Mouse (Mus musculus) ovary, adult 2 months (tissue): ENCODE data around the gene Azgp1. TPM values are rescaled to one million over a fixed set of nuclear protein-coding genes. Genes with fewer than 3 reads are reported as not detected.

Experiments used
- polyA plus RNA-seq: library from polyadenylated mRNA; depleted of rRNA; stranded (reverse); fragments of >200 nt; gene quantifications from 2 replicates; pipeline ENCODE4 v1.2.3, GENCODE M21; 2012; rRNA removed

The Azgp1 gene
- 0.31 and 0.41 TPM in 2 replicates for polyA plus RNA-seq

DNA sequence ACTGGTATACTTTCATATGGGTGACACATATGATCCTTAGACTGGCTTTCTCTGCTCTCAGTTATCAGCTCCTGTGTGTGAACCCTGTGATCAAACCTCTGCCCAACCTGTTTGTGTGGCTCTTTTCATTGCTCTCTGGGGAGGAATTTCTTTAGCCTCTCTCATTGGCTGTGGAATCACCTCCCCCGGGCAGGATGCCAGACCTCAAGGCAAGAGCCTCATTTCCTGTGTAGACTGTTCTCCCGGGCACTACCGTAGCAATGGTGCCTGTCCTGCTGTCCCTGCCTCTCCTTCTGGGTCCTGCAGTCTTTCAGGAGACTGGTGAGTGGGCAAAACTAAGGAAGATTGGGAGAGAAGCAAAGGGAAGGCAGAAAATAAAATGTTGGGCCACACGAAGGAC, at the start of gene Azgp1:
Azgp1 (plus strand) TSS at position 221 of the 400 bp plus-strand sequence.

DNA sequence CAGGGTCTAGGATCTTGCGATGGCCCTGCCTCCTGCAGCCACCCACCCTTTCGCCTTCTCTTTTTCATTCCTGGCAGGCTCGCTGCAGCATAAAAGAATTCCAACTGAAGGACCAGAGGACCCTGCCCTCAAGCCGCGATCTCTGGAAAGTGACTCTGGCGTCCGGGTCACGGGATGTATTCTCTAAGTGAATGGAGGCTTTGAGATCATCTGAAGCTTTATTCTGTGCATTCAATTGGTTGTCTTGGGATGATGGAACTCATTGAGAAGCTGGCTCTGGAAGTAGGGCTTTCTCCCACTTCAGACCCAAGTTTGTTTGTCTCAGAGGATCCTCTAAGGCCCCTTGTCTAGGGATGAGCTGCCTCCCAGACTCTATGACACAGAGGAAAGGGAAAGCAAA, 18.4 kb upstream of the Azgp1 start, which contains the start of gene Gjc3:
Gjc3 (minus strand) TSS at position 154 of the 400 bp plus-strand sequence.

GRCm38 (mm10) chr5:138020961-138021479, 39.7 kb downstream of the Azgp1 start, which contains the start of the genes Smok3a and Smok3b:
Gene Smok3a (plus strand): TSS chr5:138021261.
Gene Smok3b (plus strand): TSS chr5:138021429.

Other genes starting within 250 kb of the Azgp1 start
- gene Nyap1, start 239.9 kb upstream of the Azgp1 start, polyA plus RNA-seq, result 10.9 and 13.2 TPM in 2 replicates
- 135 and 151 TPM in 2 replicates for gene Tsc22d4, start 235.8 kb upstream of the Azgp1 start, polyA plus RNA-seq
- gene Ppp1r35, start 202.7 kb upstream of the Azgp1 start, polyA plus RNA-seq, result 70.6 and 89.1 TPM in 2 replicates
- 42.4 and 45.4 TPM in 2 replicates for gene Mepce, start 193.9 kb upstream of the Azgp1 start, polyA plus RNA-seq
- 1.00 and 1.0 TPM in 2 replicates for gene Zcwpw1, start 193.7 kb upstream of the Azgp1 start, polyA plus RNA-seq
- 0.71 and 1.1 TPM in 2 replicates for gene Pilra, start 145.2 kb upstream of the Azgp1 start, polyA plus RNA-seq
- gene Pilrb1, start 123.4 kb upstream of the Azgp1 start, polyA plus RNA-seq, result 2.1 and 3.6 TPM in 2 replicates
- 2.1 and 2.2 TPM in 2 replicates for gene Pilrb2, start 109.7 kb upstream of the Azgp1 start, polyA plus RNA-seq
- 0.05 TPM in 1 of 2 replicates, not detected in the other for gene Cyp3a13, start 59.9 kb upstream of the Azgp1 start, polyA plus RNA-seq
- 0.33 and 0.73 TPM in 2 replicates for gene Gjc3, start 18.4 kb upstream of the Azgp1 start, polyA plus RNA-seq
- not detected in 2 replicates for gene Smok3a, start 39.7 kb downstream of the Azgp1 start, polyA plus RNA-seq
- not detected in 2 replicates for gene Smok3b, start 39.9 kb downstream of the Azgp1 start, polyA plus RNA-seq
- gene Smok3c, start 71.7 kb downstream of the Azgp1 start, polyA plus RNA-seq, result not detected in 2 replicates
- 3.8 and 6.3 TPM in 2 replicates for gene Zkscan1, start 103.6 kb downstream of the Azgp1 start, polyA plus RNA-seq
- 11.9 and 13.3 TPM in 2 replicates for gene Zscan21, start 135.4 kb downstream of the Azgp1 start, polyA plus RNA-seq
- gene Zfp113, start 174.2 kb downstream of the Azgp1 start, polyA plus RNA-seq, result 2.9 and 3.4 TPM in 2 replicates
- 71.0 and 103 TPM in 2 replicates for gene Cops6, start 179.6 kb downstream of the Azgp1 start, polyA plus RNA-seq
- gene Ap4m1, start 190.5 kb downstream of the Azgp1 start, polyA plus RNA-seq, result 43.5 and 46.7 TPM in 2 replicates
- gene Mcm7, start 190.9 kb downstream of the Azgp1 start, polyA plus RNA-seq, result 47.9 and 68.6 TPM in 2 replicates
- gene Taf6, start 205.9 kb downstream of the Azgp1 start, polyA plus RNA-seq, result 74.1 and 120 TPM in 2 replicates
- 3.6 and 5.5 TPM in 2 replicates for gene Cnpy4, start 206.0 kb downstream of the Azgp1 start, polyA plus RNA-seq
- gene Mblac1, start 212.8 kb downstream of the Azgp1 start, polyA plus RNA-seq, result 13.3 and 13.7 TPM in 2 replicates
- gene Nxpe5, start 244.4 kb downstream of the Azgp1 start, polyA plus RNA-seq, result 1.2 and 1.5 TPM in 2 replicates